Mouse (Mus musculus) hindbrain, postnatal 0 days (tissue): ENCODE measurements around the gene Plekhd1. TPM values are rescaled to one million over a fixed set of nuclear protein-coding genes. Genes with fewer than 3 reads are reported as not detected.

ENCODE experiments used
- ATAC-seq: fragments of 200-750 bp; cut with Nextera tagmentation; 2 replicates; pipeline ENCODE4 v1.8.0; 2017; ENCODE audit warnings: mild to moderate bottlenecking, moderate TSS enrichment, moderate library complexity
- DNase-seq: peaks from one replicate; pipeline ENCODE4 v3.0.0-alpha.2; 2015; ENCODE audit warnings: low spot score
- H3K27ac ChIP-seq: fragments of 300-500 bp; sonication (generic); 2 replicates; pipeline ENCODE4 v1.5.1; 2014; ENCODE audit warnings: mild to moderate bottlenecking
- H3K27me3 ChIP-seq: fragments of 300-500 bp; sonication (generic); 2 replicates; pipeline ENCODE4 v1.6.1; 2014; ENCODE audit warnings: low read length, mixed read lengths; ENCODE audit not compliant: insufficient read depth
- H3K36me3 ChIP-seq: fragments of 300-500 bp; sonication (generic); 2 replicates; pipeline ENCODE4 v1.6.1; 2014; ENCODE audit warnings: low read length, mixed read lengths; ENCODE audit not compliant: insufficient read depth
- H3K4me1 ChIP-seq: fragments of 300-500 bp; sonication (generic); 2 replicates; pipeline ENCODE4 v1.6.1; 2014; ENCODE audit warnings: antibody characterized with exemption, low read length, mixed read lengths; ENCODE audit not compliant: insufficient read depth
- H3K4me2 ChIP-seq: fragments of 300-500 bp; sonication (generic); 2 replicates; pipeline ENCODE4 v1.6.1; 2014; ENCODE audit warnings: low read depth, mild to moderate bottlenecking, low read length, moderate library complexity, mixed read lengths
- H3K4me3 ChIP-seq: fragments of 300-500 bp; sonication (generic); 2 replicates; pipeline ENCODE4 v1.5.1; 2014; ENCODE audit warnings: low read length
- H3K9ac ChIP-seq: fragments of 300-500 bp; sonication (generic); replicated peaks from 2 replicates; pipeline ENCODE4 v1.6.1; 2014; ENCODE audit warnings: mild to moderate bottlenecking, low read length, moderate library complexity, mixed read lengths
- H3K9me3 ChIP-seq: fragments of 300-500 bp; sonication (generic); 2 replicates; pipeline ENCODE4 v1.6.1; 2016; ENCODE audit warnings: low read length, mixed read lengths
- CTCF ChIP-seq: IDR thresholded peaks from 2 replicates; pipeline ENCODE4 v1.5.1; 2016; ENCODE audit warnings: antibody characterized with exemption, control low read depth, low read depth
- WGBS: fragments of 180-500 bp; shearing (Covaris S2); extraction: QIAGEN DNeasy Blood & Tissue Kit; methylation state at CpG from one replicate; pipeline ENCODE4 v1.1.7; 2014; 5-methylcytosine and 5-hydroxymethylcytosine counted together
- polyA plus RNA-seq: library from polyadenylated mRNA; unstranded; fragments of >200 nt; fragmentation: Nextera tagmentation; extraction: Ambion mirVana; gene quantifications from 2 replicates; pipeline ENCODE4 v1.2.1, GENCODE M21; 2015
- total RNA-seq: library from RNA; depleted of rRNA; stranded (reverse); fragments of >200 nt; gene quantifications from 2 replicates; pipeline ENCODE4 v1.2.3, GENCODE M21; 2014

The Plekhd1 gene
- total and polyA plus RNA-seq, 2 experiments from 2014 or later: 6.6 to 7.1 TPM

DNA sequence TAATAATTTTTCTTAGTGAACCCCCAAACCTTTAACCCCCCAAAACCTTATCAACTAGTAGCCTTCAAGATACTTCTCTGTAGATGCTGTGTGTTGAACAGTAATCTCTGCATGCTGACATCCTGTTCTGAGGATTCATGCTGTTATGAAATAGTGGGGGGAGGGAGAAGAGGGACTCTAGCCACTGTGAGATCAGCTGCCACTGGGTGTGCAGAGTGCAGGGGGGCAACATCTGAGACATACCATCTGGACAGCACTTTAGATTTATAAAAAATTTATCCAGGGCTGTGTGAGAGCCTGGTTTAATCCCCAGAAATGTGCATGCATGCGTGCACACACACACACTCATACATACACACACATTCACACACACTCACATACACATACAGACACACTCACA, 52.2 kb downstream of the Plekhd1 start:
- 73% methylated on average over 1 of the region's 1 CpGs for WGBS
- no peak for ATAC-seq

DNA sequence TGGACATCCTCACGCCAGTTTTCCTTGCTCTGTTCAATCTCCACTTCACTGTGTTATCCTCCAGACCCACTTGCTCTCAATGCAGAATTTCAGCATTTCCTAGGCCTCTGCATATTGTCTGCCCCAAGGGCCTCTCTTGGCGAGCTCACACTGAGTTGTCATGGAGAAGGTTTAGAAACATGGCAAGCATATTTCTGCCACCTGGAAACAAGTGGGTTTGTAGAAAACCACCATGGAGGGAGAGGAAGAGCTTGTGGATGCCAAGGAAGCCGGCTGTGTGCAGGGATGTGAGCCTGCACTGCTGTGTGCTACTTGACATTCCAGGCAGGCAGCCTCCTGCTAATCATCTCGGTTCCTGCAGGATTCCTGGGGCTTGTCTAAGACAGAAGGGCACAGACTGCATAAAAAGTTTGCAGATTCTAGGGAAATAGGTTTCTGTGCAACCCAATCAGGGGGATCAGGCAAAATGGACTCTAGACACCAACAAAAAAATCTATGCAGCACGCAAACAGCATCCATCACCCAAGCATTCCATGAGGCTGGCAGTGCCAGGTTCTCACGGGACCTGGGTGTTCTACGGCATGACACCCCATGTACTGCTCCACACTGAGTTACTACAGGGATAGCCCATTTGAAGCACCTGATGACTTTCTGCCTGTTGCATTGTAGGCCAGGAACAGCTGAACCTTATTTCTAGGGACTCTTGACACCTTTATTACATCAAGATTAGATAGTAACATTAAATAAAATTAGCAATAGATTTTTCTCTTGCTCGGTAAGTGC, 53.8 kb downstream of the Plekhd1 start:
- 32% methylated on average over 8 of the region's 8 CpGs for whole genome bisulfite sequencing
- peak; percentile 80 for DNase-seq
- H3K9ac ChIP-seq: 0 out of 2 replicates have a peak overlapping the region, but pooled peaks have one; percentile 21

More for the DNA sequence above, 52.2 kb downstream of the Plekhd1 start:
- H3K9me3 ChIP-seq: no peaks in the 10 kb centered on the region
- no peak for DNase-seq
- no peak overlapping the region for H3K9ac ChIP-seq
- H3K27ac ChIP-seq: no peak overlapping the region
- no peak overlapping the region for H3K4me2 ChIP-seq
- H3K4me3 ChIP-seq: no peak overlapping the region
- 0 out of 2 replicates have a peak, but pooled peaks cover 5% of the 10 kb centered on the region for H3K4me1 ChIP-seq
- no peaks in the 10 kb centered on the region for H3K36me3 ChIP-seq
- no peaks in the 10 kb centered on the region for H3K27me3 ChIP-seq
- TF ChIP-seq CTCF: no peak

DNA sequence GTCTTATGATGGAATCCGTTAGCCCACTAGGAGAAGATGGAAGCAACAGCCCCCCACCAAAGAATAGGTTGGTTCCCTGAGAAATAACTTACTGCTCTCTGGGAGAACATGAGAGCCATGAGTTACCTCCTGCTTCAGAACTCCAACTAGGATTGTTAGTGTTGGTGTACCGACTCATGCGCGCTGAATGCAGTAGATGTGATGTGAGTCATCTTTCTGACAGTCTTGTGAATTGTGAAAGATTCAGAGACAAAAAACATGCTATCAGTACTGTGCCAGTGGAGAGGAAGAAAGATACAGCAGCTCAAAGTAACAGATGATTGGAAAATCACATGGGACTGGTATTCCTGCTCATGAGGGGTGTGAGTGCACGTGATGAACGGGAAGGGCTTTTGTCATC, 59.2 kb downstream of the Plekhd1 start:
- Histone ChIP-seq H3K9me3 (no peaks in the 10 kb centered on the region), H3K4me3 (no peak overlapping the region), H3K4me1 (0 out of 2 replicates have a peak, but pooled peaks cover 5% of the 10 kb centered on the region), H3K4me2 (no peak overlapping the region), H3K27ac (no peak overlapping the region), H3K36me3 (no peaks in the 10 kb centered on the region; the same call in 1 of the 2 replicates), H3K27me3 (no peaks in the 10 kb centered on the region), H3K9ac (no peak overlapping the region)
- ATAC-seq: no peak
- WGBS: 90% methylated on average over 6 of the region's 6 CpGs
- DNase-seq: no peak
- no peak for TF ChIP-seq CTCF

More for the DNA sequence above, 53.8 kb downstream of the Plekhd1 start:
- Histone ChIP-seq H3K4me2 (no peak overlapping the region), H3K4me3 (no peak overlapping the region), H3K9me3 (no peaks in the 10 kb centered on the region), H3K36me3 (no peaks in the 10 kb centered on the region), H3K27ac (peak overlapping the region; percentile 69), H3K4me1 (0 out of 2 replicates have a peak, but pooled peaks cover 5% of the 10 kb centered on the region), H3K27me3 (no peaks in the 10 kb centered on the region)
- no peak for TF ChIP-seq CTCF
- ATAC-seq: peak; percentile 90

DNA sequence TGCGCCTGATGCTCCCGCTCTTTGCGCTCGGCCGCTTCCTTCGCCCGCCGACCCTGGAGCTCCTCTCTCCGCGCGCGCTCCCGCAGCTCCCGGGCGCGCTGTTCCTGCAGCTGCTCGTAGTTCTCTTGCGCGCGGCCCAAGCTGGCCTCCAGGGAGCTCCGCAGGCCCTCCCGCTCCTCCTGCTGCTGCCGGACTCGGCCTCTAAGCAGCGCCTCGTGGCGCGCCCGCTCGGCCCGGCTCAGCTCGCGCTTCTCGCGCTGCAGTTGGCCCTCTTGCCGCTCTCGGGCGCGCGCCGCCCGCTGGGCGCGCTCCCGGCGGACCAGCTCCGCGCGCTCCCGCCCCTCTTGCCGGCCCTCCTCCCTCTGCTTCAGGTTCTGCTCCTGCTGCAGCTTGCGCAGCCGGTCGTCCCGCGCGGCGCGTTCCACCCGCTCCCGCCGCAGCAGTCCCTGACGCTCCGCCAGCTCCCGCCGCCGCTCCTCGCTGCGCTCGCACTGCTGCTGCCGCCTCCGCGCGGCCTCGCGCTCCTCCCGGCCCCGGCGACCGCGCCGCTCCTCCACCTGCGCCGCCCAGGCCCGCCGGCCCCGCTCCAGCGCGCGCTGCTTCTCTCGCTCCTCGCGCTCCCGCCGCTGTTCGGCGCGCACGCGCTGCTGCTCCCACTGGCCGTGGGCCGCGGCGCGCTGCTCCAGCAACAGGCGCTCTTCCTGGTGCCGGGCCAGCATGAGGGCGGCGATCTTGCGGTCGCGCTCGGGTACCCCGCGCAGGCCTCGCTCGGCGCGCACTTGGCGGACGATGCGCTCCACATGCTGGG, 65.6 kb downstream of the Plekhd1 start:
- peak overlapping the region; percentile 89; the same call in 1 of the 2 replicates for H3K9ac ChIP-seq
- peak overlapping the region; percentile 95; the same call in 1 of the 2 replicates for H3K27ac ChIP-seq
- no peaks in the 10 kb centered on the region for H3K9me3 ChIP-seq
- peak; percentile 81 for DNase-seq
- H3K27me3 ChIP-seq: no peaks in the 10 kb centered on the region
- ATAC-seq: peak; percentile 52; the same call in 1 of the 2 replicates
- WGBS: 26% methylated on average over 115 of the region's 122 CpGs
- peaks cover 9% of the 10 kb centered on the region for H3K4me1 ChIP-seq
- peak overlapping the region; percentile 62 for H3K4me3 ChIP-seq
- H3K36me3 ChIP-seq: peaks cover 5% of the 10 kb centered on the region; the same call in 1 of the 2 replicates
- peak overlapping the region; percentile 79 for H3K4me2 ChIP-seq
- TF ChIP-seq CTCF: no peak

DNA sequence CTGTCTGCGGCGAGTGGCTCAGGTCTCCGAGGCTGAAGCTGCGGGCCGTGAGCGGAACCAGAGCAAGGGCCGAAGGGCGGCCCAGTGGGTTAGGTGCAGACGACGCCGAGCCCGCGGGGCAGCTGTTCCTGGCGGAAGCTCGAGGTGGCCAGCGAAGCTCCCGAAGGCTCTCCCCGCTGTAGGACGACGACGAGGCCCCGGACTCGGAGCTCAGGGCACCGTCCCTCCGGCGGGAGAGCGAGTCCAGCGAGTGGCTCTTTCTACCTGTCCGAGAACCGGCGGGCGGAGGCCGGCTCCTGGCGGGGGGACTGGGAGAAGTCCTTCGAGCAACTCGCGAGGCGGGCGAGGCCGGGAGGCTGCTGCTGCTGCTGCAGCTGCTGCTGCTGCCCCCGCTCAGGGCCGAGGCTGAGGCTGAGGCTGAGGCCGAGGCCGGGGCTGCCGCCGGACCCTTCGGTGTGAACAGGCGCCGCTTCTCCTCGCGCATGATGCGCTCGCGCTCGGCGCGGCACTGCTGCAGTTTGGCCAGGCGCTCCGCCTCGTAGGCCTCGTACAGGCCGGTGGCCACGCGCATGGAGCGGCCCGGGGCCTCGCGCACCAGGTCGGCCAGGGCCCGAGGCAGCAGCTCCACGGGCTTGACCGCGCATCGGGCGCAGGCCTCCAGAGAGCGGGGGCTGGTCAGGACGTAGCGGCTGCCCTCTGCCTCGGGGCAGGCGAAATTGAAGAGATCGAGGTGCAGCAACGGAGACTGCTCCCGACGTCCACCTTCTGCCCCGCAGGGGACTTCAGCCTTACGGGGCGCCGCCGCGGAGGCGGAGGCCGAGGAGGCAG, 66.4 kb downstream of the Plekhd1 start:
- DNase-seq: peak; percentile 41
- peak overlapping the region; percentile 79 for H3K4me2 ChIP-seq
- H3K4me1 ChIP-seq: peaks cover 9% of the 10 kb centered on the region
- H3K4me3 ChIP-seq: peak overlapping the region; percentile 62
- H3K9me3 ChIP-seq: no peaks in the 10 kb centered on the region
- no peak for ATAC-seq
- TF ChIP-seq CTCF: no peak
- peak overlapping the region; percentile 89 for H3K9ac ChIP-seq
- WGBS: 26% methylated on average over 91 of the region's 92 CpGs
- no peaks in the 10 kb centered on the region for H3K27me3 ChIP-seq
- peak overlapping the region; percentile 95 for H3K27ac ChIP-seq
- H3K36me3 ChIP-seq: peaks cover 5% of the 10 kb centered on the region; the same call in 1 of the 2 replicates

DNA sequence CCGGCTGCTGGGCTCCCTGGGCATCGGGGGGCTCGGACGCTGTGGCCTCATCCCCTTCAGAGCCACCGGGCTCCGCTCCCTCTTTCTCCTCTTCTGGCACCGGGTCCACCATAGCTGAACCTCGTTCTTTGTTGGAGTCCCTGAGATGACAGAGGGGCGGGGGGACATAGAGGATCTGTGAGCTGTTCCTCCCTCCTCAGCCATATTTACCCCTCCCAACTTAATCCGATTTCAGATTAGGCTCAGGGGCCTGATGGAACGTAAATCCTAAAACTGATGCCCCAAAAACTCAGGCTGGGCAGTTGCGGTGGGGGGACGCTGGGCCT, 67.0 kb downstream of the Plekhd1 start:
- ATAC-seq: no peak; the same call in none of the 2 replicates

More for the DNA sequence above, 67.0 kb downstream of the Plekhd1 start:
- H3K27me3 ChIP-seq: no peaks in the 10 kb centered on the region
- DNase-seq: no peak
- H3K9me3 ChIP-seq: no peaks in the 10 kb centered on the region
- H3K9ac ChIP-seq: peak overlapping the region; percentile 89
- H3K4me2 ChIP-seq: peak overlapping the region; percentile 79
- peak overlapping the region; percentile 95 for H3K27ac ChIP-seq
- TF ChIP-seq CTCF: no peak
- peaks cover 5% of the 10 kb centered on the region; the same call in 1 of the 2 replicates for H3K36me3 ChIP-seq
- H3K4me3 ChIP-seq: peak overlapping the region; percentile 62
- H3K4me1 ChIP-seq: peaks cover 9% of the 10 kb centered on the region
- 3% methylated on average over 12 of the region's 13 CpGs for WGBS
